Mouse (Mus musculus) brown adipose tissue, adult 24 weeks (tissue): ENCODE results near the gene Cdca8. TPM values are rescaled to one million over a fixed set of nuclear protein-coding genes. Genes with fewer than 3 reads are reported as not detected.

Experiments used
- H3K27ac ChIP-seq: fragments of 200-500 bp; replicated peaks from 2 replicates; pipeline ENCODE4 v1.5.1; 2012; ENCODE audit warnings: low read depth, mild to moderate bottlenecking, low read length
- H3K4me1 ChIP-seq: fragments of 200-500 bp; 2 replicates; pipeline ENCODE4 v1.6.1; 2012; ENCODE audit warnings: low read length, mixed read lengths; ENCODE audit not compliant: control insufficient read depth, insufficient read depth, insufficient read length
- H3K4me3 ChIP-seq: fragments of 200-500 bp; 2 replicates; pipeline ENCODE4 v1.5.1; 2012; ENCODE audit warnings: low read depth, mild to moderate bottlenecking, low read length, moderate library complexity; ENCODE audit not compliant: insufficient read depth
- polyA plus RNA-seq: library from polyadenylated mRNA; stranded (reverse); fragments of >200 nt; gene quantifications from 2 replicates; pipeline ENCODE4 v1.2.4, GENCODE M21; 2012; ENCODE audit not compliant: missing spikeins, insufficient read depth, insufficient read length

The Cdca8 gene
- polyA plus RNA-seq, 1 experiment, result not detected

GRCm38 (mm10) chr4:124928102-124928501 lies 11.0 kb downstream of the Cdca8 start:
- Histone ChIP-seq H3K4me1 (no peaks in the 10 kb centered on the region), H3K4me3 (no peak overlapping the region), H3K27ac (no peak overlapping the region)

GRCm38 (mm10) chr4:124905971-124906822 lies 32.9 kb downstream of the Cdca8 start:
- H3K4me1 ChIP-seq, result no peaks in the 10 kb centered on the region
- no peak overlapping the region for H3K27ac ChIP-seq
- H3K4me3 ChIP-seq, result no peak overlapping the region

GRCm38 (mm10) chr4:124905417-124905816 lies 33.7 kb downstream of the Cdca8 start:
- no peak overlapping the region for H3K27ac ChIP-seq
- H3K4me3 ChIP-seq, result no peak overlapping the region
- no peaks in the 10 kb centered on the region for H3K4me1 ChIP-seq

- Histone ChIP-seq H3K4me1 (no peaks in the 10 kb centered on the region), H3K4me3 (no peak overlapping the region), H3K27ac (no peak overlapping the region)
These were observed 39.2 kb downstream of the Cdca8 start for GRCm38 (mm10) chr4:124899906-124900305.

- no peak overlapping the region for H3K27ac ChIP-seq
- H3K4me3 ChIP-seq, result no peak overlapping the region
- H3K4me1 ChIP-seq, result no peaks in the 10 kb centered on the region
These were observed 40.7 kb downstream of the Cdca8 start for GRCm38 (mm10) chr4:124898428-124898827.

- no peaks in the 10 kb centered on the region for H3K4me1 ChIP-seq
- no peak overlapping the region for H3K27ac ChIP-seq
- no peak overlapping the region; the same call in 1 of the 2 replicates for H3K4me3 ChIP-seq
These were observed 44.3 kb downstream of the Cdca8 start for GRCm38 (mm10) chr4:124894508-124895428.

- Histone ChIP-seq H3K4me3 (no peak overlapping the region), H3K27ac (no peak overlapping the region), H3K4me1 (no peaks in the 10 kb centered on the region)
These were observed 45.3 kb downstream of the Cdca8 start for GRCm38 (mm10) chr4:124893769-124894168.

GRCm38 (mm10) chr4:124890831-124891230 lies 48.3 kb downstream of the Cdca8 start:
- Histone ChIP-seq H3K27ac (no peak overlapping the region), H3K4me1 (no peaks in the 10 kb centered on the region), H3K4me3 (no peak overlapping the region)

- no peak overlapping the region for H3K4me3 ChIP-seq
- H3K27ac ChIP-seq, result no peak overlapping the region
- H3K4me1 ChIP-seq, result no peaks in the 10 kb centered on the region
These were observed 49.2 kb downstream of the Cdca8 start for GRCm38 (mm10) chr4:124889935-124890334.

GRCm38 (mm10) chr4:124888702-124889101 lies 50.4 kb downstream of the Cdca8 start:
- no peak overlapping the region for H3K4me3 ChIP-seq

GRCm38 (mm10) chr4:124882151-124882729 lies 56.9 kb downstream of the Cdca8 start:
- H3K27ac ChIP-seq, result no peak overlapping the region
- no peaks in the 10 kb centered on the region for H3K4me1 ChIP-seq
- no peak overlapping the region for H3K4me3 ChIP-seq

More at GRCm38 (mm10) chr4:124888702-124889101, 50.4 kb downstream of the Cdca8 start:
- no peak overlapping the region for H3K27ac ChIP-seq
- H3K4me1 ChIP-seq, result no peaks in the 10 kb centered on the region

- Histone ChIP-seq H3K27ac (no peak overlapping the region), H3K4me1 (no peaks in the 10 kb centered on the region), H3K4me3 (no peak overlapping the region)
These were observed 57.7 kb downstream of the Cdca8 start for GRCm38 (mm10) chr4:124881341-124881908.

- H3K4me1 ChIP-seq, result no peaks in the 10 kb centered on the region
- no peak within 1 kb of the TSS for H3K4me3 ChIP-seq
- H3K27ac ChIP-seq, result no peak within 1 kb of the TSS
These were observed 58.5 kb downstream of the Cdca8 start, which contains the start of gene Epha10 for GRCm38 (mm10) chr4:124880599-124880998. Epha10 (plus strand) TSS chr4:124880899.

- Histone ChIP-seq H3K4me1 (no peaks in the 10 kb centered on the region), H3K4me3 (no peak overlapping the region), H3K27ac (no peak overlapping the region)
These were observed 66.4 kb downstream of the Cdca8 start for GRCm38 (mm10) chr4:124872719-124873118.
